Mouse (Mus musculus): ENCODE measurements at regions not wholly inside any gene's neighbourhood (a gene's known extent, or its start where the extent isn't known, plus 50 kb on each side); places are given as distances from the start of the nearest gene placed in this dataset.
A peak's percentile ranks its signal among the peaks of the same experiment; 100 is the strongest.
"Not testable (repeated sequence)": the region's sequence is repeated elsewhere in the genome, so short reads cannot be mapped to it uniquely, and the experiment has no call there.

- DNase-seq, result no peak
These were observed 170.8 kb downstream of the Tomm20 start for GRCm38 (mm10) chr8:126774816-126775215.

- no peak for DNase-seq
These were observed 172.9 kb downstream of the Tomm20 start for GRCm38 (mm10) chr8:126772748-126773147.

- no peak for DNase-seq
These were observed 173.4 kb downstream of the Tomm20 start for GRCm38 (mm10) chr8:126772194-126772593.

- not testable (repeated sequence) for DNase-seq
These were observed 175.3 kb downstream of the Tomm20 start for GRCm38 (mm10) chr8:126770374-126770773.

GRCm38 (mm10) chr8:126768142-126768541, 174.4 kb upstream of the Irf2bp2 start:
- DNase-seq, result no peak

GRCm38 (mm10) chr8:126767341-126767740, 173.6 kb upstream of the Irf2bp2 start:
- peak; percentile 26 for DNase-seq

- DNase-seq, result no peak
These were observed 172.0 kb upstream of the Irf2bp2 start for GRCm38 (mm10) chr8:126765693-126766238.

GRCm38 (mm10) chr8:126763600-126763999, 169.8 kb upstream of the Irf2bp2 start:
- DNase-seq, result peak; percentile 25

GRCm38 (mm10) chr8:126759711-126760110, 165.9 kb upstream of the Irf2bp2 start:
- no peak for DNase-seq

GRCm38 (mm10) chr8:126758951-126759350, 165.2 kb upstream of the Irf2bp2 start:
- no peak for DNase-seq

GRCm38 (mm10) chr8:126757951-126758757, 164.4 kb upstream of the Irf2bp2 start:
- no peak for DNase-seq

GRCm38 (mm10) chr8:126756300-126757097, 162.7 kb upstream of the Irf2bp2 start:
- no peak for DNase-seq

GRCm38 (mm10) chr8:126755669-126756068, 161.9 kb upstream of the Irf2bp2 start:
- DNase-seq, result no peak

GRCm38 (mm10) chr8:126754361-126754809, 160.6 kb upstream of the Irf2bp2 start:
- DNase-seq, result no peak

GRCm38 (mm10) chr8:126753059-126753855, 159.5 kb upstream of the Irf2bp2 start:
- DNase-seq, result no peak

GRCm38 (mm10) chr8:126751416-126752140, 157.8 kb upstream of the Irf2bp2 start:
- no peak for DNase-seq

GRCm38 (mm10) chr8:126745992-126746775, 152.4 kb upstream of the Irf2bp2 start:
- DNase-seq, result no peak

GRCm38 (mm10) chr8:126744747-126745382, 151.1 kb upstream of the Irf2bp2 start:
- DNase-seq, result no peak

GRCm38 (mm10) chr8:126743296-126743695, 149.5 kb upstream of the Irf2bp2 start:
- no peak for DNase-seq

GRCm38 (mm10) chr8:126742081-126742480, 148.3 kb upstream of the Irf2bp2 start:
- DNase-seq, result no peak

Measured in gastrocnemius, postnatal 10 days (tissue).